Mouse (Mus musculus): ENCODE measurements around the gene Slc22a17. TPM values are rescaled to one million over a fixed set of nuclear protein-coding genes. Genes with fewer than 3 reads are reported as not detected.

Slc22a17 gene
- total RNA-seq, 2 experiments from 2014 or later, result 2.0 to 2.7 TPM

DNA sequence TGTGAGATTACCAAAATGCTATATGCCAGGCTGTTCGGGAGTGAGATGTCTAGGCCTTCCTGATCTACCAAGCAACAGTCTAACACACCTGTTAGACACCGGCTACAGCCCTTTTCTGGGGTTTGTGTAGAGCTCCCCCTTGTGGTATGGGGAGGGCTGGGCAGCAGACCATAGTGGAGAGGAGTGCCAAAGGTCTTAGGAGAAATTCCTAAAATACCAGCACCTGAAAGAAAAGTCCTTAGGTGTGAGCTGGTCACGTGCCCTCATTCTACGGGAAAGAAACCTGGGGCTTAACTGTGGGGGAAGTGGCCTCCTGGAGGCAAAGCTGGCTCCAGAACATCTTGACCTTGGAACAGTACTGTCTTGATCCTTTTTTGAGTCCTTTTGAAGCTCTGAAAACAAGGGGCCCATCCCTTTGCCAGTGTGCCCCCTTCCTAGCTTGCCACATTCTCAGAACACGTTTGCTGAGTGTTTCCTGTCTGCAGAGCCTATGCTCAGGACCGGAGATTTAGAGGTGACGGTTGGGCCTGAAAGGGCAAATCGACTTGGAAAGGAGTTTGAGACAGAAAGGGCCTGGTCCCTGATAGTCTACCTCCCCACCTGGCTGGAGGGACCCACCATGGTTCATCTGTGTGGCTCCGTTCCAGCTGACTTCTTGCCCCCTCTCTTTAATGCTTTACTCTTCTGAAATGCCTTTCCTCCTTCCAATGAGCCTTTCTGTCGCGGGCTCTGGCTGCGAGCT, 26.7 kb upstream of the Slc22a17 start:
- peak; percentile 76 for DNase-seq
- intact Hi-C loops (cut with DNase I), result loop anchor here (1.0 to 2.0 kb wide), 2 partner anchors 39 to 97 kb away; no protein-coding TSS in a partner anchor

DNA sequence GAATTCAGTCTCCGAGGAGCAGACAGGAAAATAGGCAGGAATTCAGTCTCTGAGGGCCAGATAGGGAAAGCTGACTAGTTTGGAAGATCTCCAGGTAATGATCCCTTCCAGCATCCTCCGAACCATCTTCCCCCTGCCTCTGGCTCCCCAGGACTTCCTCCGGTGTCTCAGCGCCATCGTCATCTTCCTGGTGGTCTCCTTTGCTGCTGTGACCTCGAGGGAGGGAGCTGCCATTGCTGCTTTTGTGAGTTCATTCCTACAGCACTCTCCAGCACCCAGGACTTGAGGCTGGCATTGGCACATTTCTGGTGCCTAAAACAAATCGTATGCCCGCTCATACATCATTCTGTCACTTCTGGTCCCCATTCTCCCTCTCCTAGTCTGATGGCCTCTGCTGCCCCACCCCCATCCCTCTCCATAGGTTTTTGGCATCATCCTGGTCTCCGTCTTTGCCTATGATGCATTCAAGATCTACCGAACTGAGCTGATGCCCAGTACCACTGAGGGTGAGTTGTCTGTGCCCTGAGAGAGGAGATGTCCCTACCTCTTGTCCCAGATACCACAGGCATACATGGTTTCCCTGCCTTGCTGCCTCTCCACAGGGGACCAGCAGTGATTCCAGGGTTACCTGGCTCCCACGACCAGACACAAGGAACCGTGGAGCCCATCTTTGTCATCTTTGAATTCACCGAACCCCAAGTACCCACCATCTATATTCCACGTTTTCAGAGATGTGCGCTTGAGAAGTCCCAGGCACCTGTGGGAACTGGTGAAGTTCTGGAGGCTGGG, 25.7 kb upstream of the Slc22a17 start:
- intact Hi-C loops (cut with DNase I), result loop anchor here (1.0 to 2.0 kb wide), 2 partner anchors 38 to 96 kb away; no protein-coding TSS in a partner anchor
- peak; percentile 35 to 52 for DNase-seq

DNA sequence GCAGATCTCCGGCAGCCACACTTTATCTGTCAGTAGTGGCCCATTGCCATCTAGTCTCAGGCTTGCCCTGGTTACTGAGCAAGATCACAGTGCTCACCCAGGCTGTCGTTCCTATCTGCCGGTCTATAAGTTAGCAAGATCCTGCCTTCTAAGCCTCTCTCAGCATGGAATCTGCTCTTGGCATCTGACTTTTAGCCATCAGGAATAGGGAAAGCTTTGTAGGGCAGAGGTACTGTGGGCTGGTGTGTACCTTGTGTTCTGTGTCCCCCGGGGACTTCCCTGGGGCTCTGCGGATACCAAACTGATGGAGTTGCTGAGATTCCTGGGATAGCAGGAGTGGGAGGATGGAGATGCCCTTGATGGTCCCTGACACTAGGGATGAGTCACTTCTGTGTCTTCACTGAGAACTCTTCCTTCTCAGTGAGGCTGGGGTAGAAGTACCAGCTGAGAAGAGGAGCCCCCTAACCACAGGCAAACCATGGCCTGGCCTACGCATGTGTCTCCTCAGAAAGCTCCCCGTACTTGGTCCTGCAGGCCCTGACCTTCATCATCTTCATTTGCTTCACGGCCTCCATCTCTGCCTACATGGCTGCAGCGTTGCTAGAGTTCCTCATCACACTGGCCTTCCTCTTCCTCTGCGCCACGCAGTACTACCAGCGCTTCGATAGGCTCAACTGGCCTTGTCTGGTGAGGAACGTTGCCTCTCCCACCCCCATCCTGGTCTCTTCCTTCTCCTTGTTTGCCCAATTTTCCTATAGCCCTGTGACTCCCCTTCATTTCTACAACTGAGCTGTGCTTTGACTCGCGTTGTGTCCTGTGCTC, 24.6 kb upstream of the Slc22a17 start:
- DNase-seq, result peak in 1 of 2 experiments; percentile 8
- intact Hi-C loops (cut with DNase I), result loop anchor here (2.0 kb wide), 1 partner anchor 95 kb away; no protein-coding TSS in a partner anchor

DNA sequence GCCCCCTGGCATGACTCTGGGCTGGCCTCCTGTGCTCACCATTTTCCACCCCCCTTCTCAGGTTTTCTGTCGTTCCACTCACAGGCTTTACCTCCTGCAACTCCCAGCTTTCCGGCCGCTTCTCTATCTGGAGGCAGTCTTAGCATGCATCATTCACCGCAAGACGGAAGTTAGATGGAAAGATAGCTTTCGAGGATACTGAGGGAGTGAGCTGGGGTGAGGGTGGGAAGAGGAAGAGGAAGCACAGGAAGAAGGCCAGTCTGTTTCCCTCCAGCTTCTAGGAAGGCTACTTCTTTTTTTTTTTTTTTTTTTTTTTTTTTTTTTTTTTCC, 23.9 kb upstream of the Slc22a17 start:
- intact Hi-C loops (cut with DNase I), result no loop called here
- no peak for DNase-seq

DNA sequence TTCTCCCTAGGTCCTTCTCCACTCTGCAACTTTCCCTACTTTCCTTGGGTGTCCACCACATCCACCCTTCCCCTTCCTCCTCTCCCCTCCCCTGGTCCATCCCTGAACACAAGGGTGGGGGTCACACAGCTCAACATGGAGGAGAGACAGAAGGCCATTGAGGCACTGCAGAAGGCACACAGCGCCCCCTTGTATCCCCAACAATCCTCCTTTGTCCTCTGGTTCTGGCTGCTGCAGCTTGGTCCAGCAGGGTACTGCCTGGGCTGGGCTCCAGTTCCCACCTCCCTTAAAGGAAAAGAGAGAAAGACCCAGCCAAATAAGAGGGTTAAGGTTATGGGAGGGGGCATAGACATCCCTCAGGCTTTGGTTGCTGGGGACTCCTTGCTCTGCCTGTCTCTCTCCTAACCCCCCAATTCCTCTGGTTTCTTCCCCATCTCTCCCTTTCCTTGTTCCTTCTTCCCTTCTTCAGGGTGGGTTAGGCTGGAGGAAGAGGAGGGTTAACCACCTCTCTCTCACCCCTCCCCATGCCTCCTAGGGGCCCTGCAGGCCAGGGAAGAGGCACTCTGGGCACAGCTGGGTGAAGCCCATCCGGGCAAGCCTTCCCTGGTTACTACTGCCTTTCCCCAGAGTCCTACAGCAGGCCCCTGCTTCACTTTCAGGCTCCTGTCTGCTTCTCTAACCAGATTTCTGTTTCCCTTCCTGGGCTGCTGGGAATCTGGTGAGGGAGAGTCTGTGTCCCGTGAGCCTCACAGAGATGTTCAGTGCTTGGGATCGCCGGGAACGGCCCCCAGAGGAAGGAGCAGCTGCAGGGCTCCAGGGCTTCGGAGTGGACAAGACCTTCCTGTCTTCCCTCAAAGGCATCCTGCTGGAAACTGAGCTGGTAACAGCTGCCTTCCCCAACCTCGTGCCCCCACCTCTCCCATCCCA, 23.2 kb upstream of the Slc22a17 start, which contains the start of gene Cmtm5:
Gene Cmtm5 (plus strand): TSS at position 358 of the 927 bp plus-strand sequence.
- DNase-seq, result peak in 1 of 2 experiments; percentile 5
- intact Hi-C loops (cut with DNase I), result no loop called here

DNA sequence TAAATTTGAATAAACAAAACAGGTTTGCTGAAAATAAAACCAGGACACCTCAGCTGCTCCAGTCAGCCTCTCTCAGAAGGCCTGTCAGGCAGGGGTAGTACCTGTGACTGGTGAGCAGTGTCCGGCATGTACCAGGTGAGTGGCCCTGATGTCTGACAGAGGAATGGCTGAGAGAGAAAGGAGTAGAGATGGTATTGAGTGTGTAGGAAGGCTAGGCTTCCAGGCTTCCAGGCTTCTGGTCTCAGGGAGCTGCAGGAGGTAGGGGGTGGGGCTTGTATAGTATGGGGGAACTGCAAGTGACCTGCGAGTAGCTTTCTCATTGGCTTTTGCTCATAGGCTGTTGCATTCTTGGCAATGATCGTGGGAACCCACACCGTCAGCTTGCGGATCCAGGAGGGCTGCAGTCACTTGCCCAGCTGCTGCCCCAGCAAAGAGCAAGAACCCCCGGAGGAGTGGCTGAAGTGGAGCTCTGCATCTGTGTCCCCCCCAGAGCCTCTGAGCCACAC, 19.8 kb upstream of the Slc22a17 start, which contains the start of gene Il25:
Gene Il25 (plus strand): TSS at position 51 of the 506 bp plus-strand sequence.
- no peak for DNase-seq
- intact Hi-C loops (cut with DNase I), result no loop called here

DNA sequence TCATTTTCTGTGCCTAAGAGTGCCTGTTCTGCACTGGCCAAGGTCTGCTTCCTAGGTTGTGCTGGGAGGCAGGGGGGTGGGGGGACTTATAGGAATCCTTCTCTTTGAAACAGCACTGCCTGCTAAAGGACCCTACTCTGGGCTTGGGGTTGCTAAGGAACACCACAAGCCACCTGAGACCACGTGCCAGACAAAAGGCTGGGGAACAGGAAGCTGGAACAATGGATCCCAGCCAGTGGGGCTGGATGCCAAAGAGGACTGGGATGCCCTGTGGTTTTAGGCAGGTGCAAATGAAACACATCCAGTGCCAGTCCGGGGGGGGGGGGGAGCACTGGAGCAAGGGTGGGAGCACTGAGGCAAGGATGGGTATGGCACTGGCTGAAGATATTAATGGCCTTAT, 17.5 kb upstream of the Slc22a17 start:
- DNase-seq, result no peak
- intact Hi-C loops (cut with DNase I), result no loop called here

DNA sequence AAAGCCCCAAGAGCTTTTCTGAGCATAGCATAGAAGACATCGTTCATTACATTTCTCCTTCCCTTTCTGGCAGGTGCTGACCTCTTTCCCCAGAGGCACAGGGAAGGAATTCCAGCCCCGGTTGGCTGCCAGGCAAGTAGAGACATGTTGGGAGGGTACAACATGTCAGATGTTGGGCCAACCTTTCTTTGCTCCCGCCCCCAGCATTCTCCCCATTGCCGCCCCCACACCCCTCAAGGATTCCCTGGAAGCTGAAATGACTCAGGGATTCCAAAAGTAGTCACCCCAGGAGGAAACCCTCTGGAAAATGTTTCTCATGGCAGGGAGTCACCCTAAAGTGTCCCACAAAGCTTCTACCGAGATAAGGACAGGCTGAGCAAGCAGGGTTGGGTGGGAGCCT, 16.9 kb upstream of the Slc22a17 start:
- DNase-seq, result no peak
- intact Hi-C loops (cut with DNase I), result no loop called here

DNA sequence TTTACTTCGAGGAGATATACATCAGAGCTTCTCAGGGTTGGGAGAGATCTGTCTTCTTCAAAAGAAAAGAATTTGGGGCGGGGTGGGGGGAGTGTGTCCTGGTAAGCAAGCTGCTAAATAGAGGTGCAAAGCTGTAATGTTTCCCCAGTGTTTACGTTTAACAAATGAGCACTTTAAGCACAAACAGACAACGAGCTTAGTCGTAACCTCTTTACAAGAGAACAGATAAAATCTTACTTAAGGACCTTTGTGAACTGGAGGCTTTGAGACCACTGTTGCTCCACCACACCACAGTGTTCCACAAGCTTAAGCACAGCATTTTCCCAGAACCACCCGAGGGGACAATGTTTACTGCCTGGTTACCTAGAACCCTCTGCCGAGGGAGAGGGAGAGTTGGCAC, 14.4 kb upstream of the Slc22a17 start:
- DNase-seq, result no peak
- intact Hi-C loops (cut with DNase I), result no loop called here

DNA sequence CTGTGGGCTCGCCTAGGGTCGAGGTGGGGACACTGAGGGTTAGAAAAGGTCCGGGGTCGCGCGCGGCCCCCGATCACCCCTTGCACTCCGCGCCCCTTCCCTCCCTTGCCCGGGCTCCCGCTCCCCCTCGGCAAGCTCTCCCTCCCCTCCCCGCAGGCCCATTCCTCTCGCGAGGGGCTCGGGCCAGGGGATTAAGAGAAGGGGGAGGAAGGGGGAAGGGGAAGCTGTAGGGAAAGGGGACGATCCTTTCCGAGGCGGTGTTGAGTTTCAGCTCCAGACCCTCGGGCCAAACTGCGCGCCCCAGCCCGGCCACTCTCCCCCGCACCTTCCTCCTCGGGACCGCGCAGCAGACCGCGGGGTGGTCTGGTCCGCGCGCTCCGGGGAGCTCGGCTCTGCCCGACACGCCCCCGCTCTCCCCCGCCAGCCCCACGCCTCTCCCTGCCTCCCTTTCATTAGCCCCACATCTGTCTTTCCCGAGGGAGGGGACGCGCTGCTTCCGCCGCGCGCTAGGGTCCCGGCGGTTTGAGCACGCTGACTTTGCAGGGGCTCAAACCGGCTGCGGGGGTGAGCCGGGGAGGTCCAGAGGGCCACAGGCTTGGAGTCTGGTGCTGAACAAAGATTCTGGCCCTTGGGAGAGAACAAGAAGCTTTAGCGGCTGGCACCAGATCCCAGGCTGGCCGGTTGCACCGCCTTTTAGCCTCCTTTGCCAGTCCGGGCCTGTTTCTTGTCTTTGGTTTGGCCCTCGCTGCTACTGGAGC, 13.6 kb upstream of the Slc22a17 start:
- DNase-seq, result peak; percentile 62 to 65
- intact Hi-C loops (cut with DNase I), result no loop called here

DNA sequence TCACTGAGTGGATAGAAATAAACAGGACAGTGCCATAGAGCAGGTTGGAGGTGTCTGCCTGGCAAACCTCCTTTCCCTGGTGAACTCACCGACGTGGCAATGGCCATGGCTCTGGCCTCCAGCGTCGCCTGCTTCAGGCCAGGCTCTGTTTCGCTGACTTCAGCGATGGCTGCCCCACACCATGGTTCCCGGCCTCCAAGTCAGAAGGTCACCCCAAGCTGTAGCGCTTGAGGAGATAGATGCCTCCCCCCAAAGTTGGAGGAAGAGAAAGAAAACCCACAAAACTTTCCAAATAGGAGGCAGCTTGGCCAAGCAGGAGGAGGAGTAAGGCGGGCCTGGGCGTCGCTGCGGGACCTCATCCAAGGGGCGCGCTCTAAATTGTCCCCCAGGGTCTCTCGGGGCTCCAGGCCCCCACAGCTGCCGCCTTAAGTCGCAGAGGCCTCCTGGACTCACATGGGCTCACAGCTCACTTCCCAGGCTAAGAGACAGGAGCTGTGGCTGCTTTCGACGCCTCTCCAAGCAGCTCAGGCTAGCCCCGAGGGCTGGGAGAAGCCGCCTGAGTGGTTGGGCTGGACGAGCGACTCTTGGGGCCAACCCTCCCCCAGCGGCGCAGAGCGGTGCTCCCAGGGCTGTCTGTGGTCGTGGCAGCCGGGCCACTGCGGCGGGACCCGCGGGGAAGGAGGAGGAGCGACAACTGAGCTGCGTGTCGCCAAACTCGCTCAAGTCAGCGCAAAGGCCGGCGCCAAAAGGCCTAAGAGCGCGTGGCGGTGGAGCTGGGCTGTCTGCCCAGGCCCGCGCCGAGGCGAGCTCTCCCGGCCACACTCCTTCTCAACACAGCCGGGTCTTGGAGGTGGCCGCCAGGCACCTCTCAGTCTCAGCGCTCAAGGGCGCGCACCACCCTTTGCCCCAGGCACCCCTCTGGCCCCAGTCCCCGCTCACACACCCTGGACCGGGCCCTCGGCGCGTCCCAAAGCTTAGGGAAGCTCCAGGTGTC, 12.7 kb upstream of the Slc22a17 start, which contains the start of gene Efs:
Gene Efs (minus strand): TSS at position 778 of the 994 bp plus-strand sequence.
- intact Hi-C loops (cut with DNase I), result no loop called here
- DNase-seq, result peak; percentile 59 to 73

DNA sequence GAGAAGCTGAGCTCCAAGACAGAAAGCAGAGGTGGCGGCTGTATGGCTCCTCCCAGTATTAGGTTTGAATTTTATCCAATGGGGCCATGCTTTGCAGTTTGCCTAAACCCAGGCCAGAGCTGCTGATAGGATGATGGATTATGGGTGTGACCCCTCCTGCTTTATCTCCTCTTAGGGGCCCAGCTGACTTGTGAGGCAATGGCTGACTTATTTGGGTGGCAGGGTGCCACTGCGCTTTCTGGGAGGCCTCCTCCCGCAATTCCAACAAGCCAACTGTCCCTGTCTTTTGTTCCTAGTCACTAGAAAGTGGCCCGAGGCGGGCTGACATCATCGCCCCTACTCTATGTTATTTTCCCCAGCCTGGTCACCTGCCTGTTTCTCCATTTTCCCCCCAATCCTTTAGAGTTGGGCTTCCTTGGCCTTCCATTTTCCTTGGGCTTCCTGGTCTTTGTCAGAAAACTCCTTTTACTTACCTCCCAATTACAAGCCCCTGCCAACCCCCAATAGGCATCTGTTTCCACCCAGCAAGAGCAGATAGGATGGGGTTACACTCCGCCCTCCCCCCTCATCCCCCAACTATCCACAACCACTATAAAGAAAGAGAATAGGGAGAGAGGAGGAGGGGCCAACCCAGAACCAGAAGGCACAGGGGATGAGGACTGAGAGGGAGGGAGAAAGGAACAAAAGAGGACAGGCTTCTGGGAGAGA, 11.9 kb upstream of the Slc22a17 start:
- intact Hi-C loops (cut with DNase I), result no loop called here
- peak; percentile 59 to 64 for DNase-seq

DNA sequence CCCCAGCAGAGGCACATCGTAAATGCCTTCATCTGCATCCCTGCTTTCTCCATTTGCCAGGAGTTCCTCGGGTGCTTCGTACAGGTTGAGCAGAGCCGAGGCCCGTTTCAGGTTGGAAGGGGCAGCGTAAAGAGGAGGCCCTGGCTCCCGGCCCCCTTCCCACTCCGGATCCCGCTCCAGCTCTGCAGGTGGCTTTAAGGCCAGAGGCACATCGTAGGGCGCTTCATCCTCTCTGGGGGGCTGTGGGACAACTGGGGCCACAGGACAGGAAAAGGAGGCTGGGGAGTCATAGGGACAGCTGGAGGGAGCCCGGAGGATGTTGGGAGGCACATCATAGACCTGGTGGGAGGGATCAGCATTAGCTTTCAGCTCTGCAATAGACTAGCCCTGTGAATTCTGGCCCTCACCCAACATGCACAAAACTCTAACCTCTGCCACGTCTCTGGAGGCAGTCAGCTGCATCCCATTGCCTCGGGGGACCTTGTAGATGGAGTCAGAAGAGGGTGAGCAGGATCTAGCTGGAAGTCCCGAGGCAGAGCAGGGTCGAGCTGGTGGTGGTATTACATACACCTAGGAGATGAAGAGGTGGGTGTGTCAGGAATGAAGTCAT, 7.2 kb upstream of the Slc22a17 start:
- intact Hi-C loops (cut with DNase I), result no loop called here

DNA sequence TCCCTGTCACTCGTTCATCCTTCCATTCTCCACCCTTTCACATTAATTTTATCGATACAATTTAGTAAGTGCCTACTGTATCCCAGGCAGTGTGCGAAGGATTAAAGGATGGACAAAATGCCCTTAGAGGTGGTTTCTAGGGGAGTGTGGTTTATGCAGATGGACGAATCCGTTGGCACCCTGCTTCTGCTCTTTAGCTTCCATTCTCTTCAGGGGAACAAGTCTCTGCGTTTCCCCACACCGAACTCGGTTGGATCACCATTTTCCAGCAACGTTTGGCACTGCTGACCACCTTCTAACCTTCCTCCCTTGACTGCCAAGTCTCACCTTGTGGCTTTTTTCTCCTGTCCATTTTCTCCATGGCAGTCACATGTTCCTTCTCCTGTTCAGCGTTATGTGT, 411 bp upstream of the Slc22a17 start:
- no peak for DNase-seq
- intact Hi-C loops (cut with DNase I), result no loop called here

More for the DNA sequence above, 7.2 kb upstream of the Slc22a17 start:
- DNase-seq, result no peak

DNA sequence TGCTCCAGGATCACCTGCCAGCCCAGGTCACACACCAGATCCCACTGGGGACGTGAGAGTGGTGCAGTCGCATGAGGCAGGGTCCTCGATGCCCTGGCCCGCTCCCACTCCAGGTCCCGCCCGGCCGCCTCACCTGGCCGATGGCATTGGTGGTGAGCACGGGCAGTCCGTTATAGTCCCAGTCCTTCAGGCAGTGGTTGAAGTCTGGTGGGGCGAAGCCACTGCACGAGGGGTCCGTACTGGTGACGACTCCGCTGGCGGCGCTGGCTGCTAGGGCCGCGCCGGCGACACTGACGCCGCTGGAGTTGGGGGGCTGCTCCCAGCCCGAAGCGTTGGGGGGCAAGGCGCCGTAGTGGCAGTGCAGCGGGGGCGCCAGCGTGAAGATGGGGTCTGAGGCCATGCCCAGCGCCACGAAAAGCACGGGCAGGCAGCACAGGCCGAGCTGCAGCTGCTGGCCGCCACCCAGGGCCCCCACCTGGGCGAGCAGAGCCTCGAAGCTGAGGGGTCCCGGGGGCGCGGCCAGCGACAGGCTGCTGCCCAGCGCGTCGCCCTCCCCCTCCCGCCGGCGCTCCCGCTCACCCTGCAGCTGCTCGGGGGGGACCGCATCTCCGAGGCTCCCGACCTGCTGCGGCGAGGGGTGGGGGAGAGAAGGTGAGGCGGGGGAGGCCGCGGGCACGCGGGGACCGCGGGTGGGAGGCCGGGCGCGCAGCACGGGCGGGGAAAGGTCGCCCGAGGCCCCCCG, 652 bp downstream of the Slc22a17 start:
- no peak for DNase-seq
- intact Hi-C loops (cut with DNase I), result no loop called here

DNA sequence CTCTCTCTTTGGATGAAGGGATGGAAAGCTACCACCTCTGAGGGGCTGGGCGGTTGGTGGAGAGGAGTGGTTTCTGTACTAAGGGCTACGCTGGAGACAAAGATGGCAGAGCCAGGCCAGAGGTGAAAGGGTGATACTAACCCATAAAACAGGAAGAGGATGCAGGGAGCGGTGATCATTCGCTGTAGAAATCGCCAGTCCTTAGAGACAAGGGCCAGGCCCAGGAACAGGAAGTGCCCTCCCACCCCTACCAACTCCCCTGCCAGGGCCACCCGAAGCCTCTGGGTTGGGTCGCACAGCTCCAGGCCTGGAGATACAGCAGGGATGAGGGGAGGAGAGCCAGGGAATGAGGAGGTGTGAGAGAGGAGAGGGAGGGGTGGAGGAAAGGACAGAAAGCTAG, 4.2 kb downstream of the Slc22a17 start:
- DNase-seq, result no peak
- intact Hi-C loops (cut with DNase I), result no loop called here

Data from heart, postnatal 36 days (tissue).